Mouse (Mus musculus): ENCODE measurements around the gene Cdk19.

- no peak for TF ChIP-seq GATA1 (IDR thresholded peaks at IDR 0.05; ENCODE audit: low read length)
- no peak for TF ChIP-seq TAL1 (IDR thresholded peaks at IDR 0.05; ENCODE audit: low read length)
Measured at GRCm38 (mm10) chr10:40368516-40368915, 29.2 kb downstream of the Cdk19 start.

Data from erythroblast, embryonic 14.5 days (primary cell).